Mouse (Mus musculus): ENCODE results near the gene Ccpg1. TPM values are rescaled to one million over a fixed set of nuclear protein-coding genes. Genes with fewer than 3 reads are reported as not detected.

Gene Ccpg1
- total and polyA plus RNA-seq, 3 experiments = 15.5 to 108 (median 86.5) TPM

- no peak overlapping the region for H3K27ac ChIP-seq
- H3K36me3 ChIP-seq (ENCODE audit: control insufficient read depth, insufficient read depth, low read length) = no peaks in the 10 kb centered on the region
- 12% methylated on average over 4 of the region's 4 CpGs for WGBS
- peaks cover 1% of the 10 kb centered on the region; the same call in 1 of the 2 replicates for H3K4me1 ChIP-seq (ENCODE audit: control insufficient read depth, insufficient read depth, low read length)
- H3K79me2 ChIP-seq (replicated peaks; ENCODE audit: control insufficient read depth, insufficient read depth, low read length) = no peaks in the 10 kb centered on the region
- intact Hi-C loops (cut with DNase I) = no loop called here
- H3K9ac ChIP-seq (ENCODE audit: low read depth, low read length) = no peak overlapping the region
- DNase-seq = no peak
- H3K27me3 ChIP-seq (ENCODE audit: control insufficient read depth, insufficient read depth, low read length) = no peaks in the 10 kb centered on the region
- TF ChIP-seq POLR2A (IDR thresholded peaks at IDR 0.05; ENCODE audit: insufficient read depth, low read depth, low read length) = no peak
- no peak for TF ChIP-seq CTCF (IDR thresholded peaks at IDR 0.05)
- no peak for TF ChIP-seq EP300 (IDR thresholded peaks at IDR 0.05; ENCODE audit: insufficient read depth, low read depth, low read length)
- H3K4me3 ChIP-seq = no peak overlapping the region
These were observed 63.7 kb downstream of the Ccpg1 start for GRCm38 (mm10) chr9:73048927-73049326.

- WGBS = 44% methylated on average over 5 of the region's 5 CpGs
These were observed 64.6 kb downstream of the Ccpg1 start for GRCm38 (mm10) chr9:73049833-73050232.

GRCm38 (mm10) chr9:73050606-73051005, 65.4 kb downstream of the Ccpg1 start:
- DNase-seq = no peak
- no peak for TF ChIP-seq CTCF (IDR thresholded peaks at IDR 0.05)
- no peak for TF ChIP-seq POLR2A (IDR thresholded peaks at IDR 0.05; ENCODE audit: insufficient read depth, low read depth, low read length)
- no peak for TF ChIP-seq EP300 (IDR thresholded peaks at IDR 0.05; ENCODE audit: insufficient read depth, low read depth, low read length)
- Histone ChIP-seq H3K36me3 (ENCODE audit: control insufficient read depth, insufficient read depth, low read length) (no peaks in the 10 kb centered on the region), H3K4me1 (ENCODE audit: control insufficient read depth, insufficient read depth, low read length) (peaks cover 5% of the 10 kb centered on the region), H3K9ac (ENCODE audit: low read depth, low read length) (no peak overlapping the region), H3K27me3 (ENCODE audit: control insufficient read depth, insufficient read depth, low read length) (no peaks in the 10 kb centered on the region), H3K4me3 (no peak overlapping the region), H3K79me2 (replicated peaks; ENCODE audit: control insufficient read depth, insufficient read depth, low read length) (no peaks in the 10 kb centered on the region), H3K27ac (no peak overlapping the region)
- intact Hi-C loops (cut with DNase I) = no loop called here
- 62% methylated on average over 8 of the region's 8 CpGs for WGBS

More at GRCm38 (mm10) chr9:73049833-73050232, 64.6 kb downstream of the Ccpg1 start:
- Histone ChIP-seq H3K4me1 (ENCODE audit: control insufficient read depth, insufficient read depth, low read length) (peaks cover 2% of the 10 kb centered on the region; the same call in 1 of the 2 replicates), H3K27ac (no peak overlapping the region), H3K4me3 (no peak overlapping the region), H3K79me2 (replicated peaks; ENCODE audit: control insufficient read depth, insufficient read depth, low read length) (no peaks in the 10 kb centered on the region), H3K27me3 (ENCODE audit: control insufficient read depth, insufficient read depth, low read length) (no peaks in the 10 kb centered on the region), H3K9ac (ENCODE audit: low read depth, low read length) (no peak overlapping the region), H3K36me3 (ENCODE audit: control insufficient read depth, insufficient read depth, low read length) (no peaks in the 10 kb centered on the region)
- intact Hi-C loops (cut with DNase I) = no loop called here
- no peak for DNase-seq
- no peak for TF ChIP-seq EP300 (IDR thresholded peaks at IDR 0.05; ENCODE audit: insufficient read depth, low read depth, low read length)
- TF ChIP-seq POLR2A (IDR thresholded peaks at IDR 0.05; ENCODE audit: insufficient read depth, low read depth, low read length) = no peak
- TF ChIP-seq CTCF (IDR thresholded peaks at IDR 0.05) = no peak

- Histone ChIP-seq H3K4me1 (ENCODE audit: control insufficient read depth, insufficient read depth, low read length) (peaks cover 7% of the 10 kb centered on the region), H3K9ac (ENCODE audit: low read depth, low read length) (peak overlapping the region; percentile 37; the same call in 1 of the 2 replicates), H3K79me2 (replicated peaks; ENCODE audit: control insufficient read depth, insufficient read depth, low read length) (no peaks in the 10 kb centered on the region), H3K36me3 (ENCODE audit: control insufficient read depth, insufficient read depth, low read length) (no peaks in the 10 kb centered on the region), H3K4me3 (no peak overlapping the region), H3K27me3 (ENCODE audit: control insufficient read depth, insufficient read depth, low read length) (no peaks in the 10 kb centered on the region), H3K27ac (peak overlapping the region; percentile 41)
- intact Hi-C loops (cut with DNase I) = no loop called here
- no peak for TF ChIP-seq CTCF (IDR thresholded peaks at IDR 0.05)
- no peak for TF ChIP-seq POLR2A (IDR thresholded peaks at IDR 0.05; ENCODE audit: insufficient read depth, low read depth, low read length)
- TF ChIP-seq EP300 (IDR thresholded peaks at IDR 0.05; ENCODE audit: insufficient read depth, low read depth, low read length) = peak; percentile 85
- peak in 1 of 2 experiments; percentile 29 for DNase-seq
- WGBS = 43% methylated on average over 10 of the region's 10 CpGs
These were observed 70.2 kb downstream of the Ccpg1 start for GRCm38 (mm10) chr9:73055441-73055911.

- H3K9ac ChIP-seq (ENCODE audit: low read depth, low read length) = no peak overlapping the region
- peaks cover 7% of the 10 kb centered on the region for H3K4me1 ChIP-seq (ENCODE audit: control insufficient read depth, insufficient read depth, low read length)
- no peak for DNase-seq
- H3K27ac ChIP-seq = no peak overlapping the region
- no peaks in the 10 kb centered on the region for H3K79me2 ChIP-seq (replicated peaks; ENCODE audit: control insufficient read depth, insufficient read depth, low read length)
- WGBS = 84% methylated on average over 4 of the region's 4 CpGs
- H3K27me3 ChIP-seq (ENCODE audit: control insufficient read depth, insufficient read depth, low read length) = no peaks in the 10 kb centered on the region
- no peaks in the 10 kb centered on the region for H3K36me3 ChIP-seq (ENCODE audit: control insufficient read depth, insufficient read depth, low read length)
- no peak overlapping the region for H3K4me3 ChIP-seq
- intact Hi-C loops (cut with DNase I) = no loop called here
- TF ChIP-seq CTCF (IDR thresholded peaks at IDR 0.05) (no peak), EP300 (IDR thresholded peaks at IDR 0.05; ENCODE audit: insufficient read depth, low read depth, low read length) (no peak), POLR2A (IDR thresholded peaks at IDR 0.05; ENCODE audit: insufficient read depth, low read depth, low read length) (no peak)
These were observed 74.0 kb downstream of the Ccpg1 start for GRCm38 (mm10) chr9:73059224-73059623.

- DNase-seq = no peak
- no peak overlapping the region for H3K4me3 ChIP-seq
- H3K9ac ChIP-seq (ENCODE audit: low read depth, low read length) = no peak overlapping the region
- intact Hi-C loops (cut with DNase I) = no loop called here
- H3K36me3 ChIP-seq (ENCODE audit: control insufficient read depth, insufficient read depth, low read length) = no peaks in the 10 kb centered on the region
- H3K27ac ChIP-seq = no peak overlapping the region
- H3K27me3 ChIP-seq (ENCODE audit: control insufficient read depth, insufficient read depth, low read length) = no peaks in the 10 kb centered on the region
- WGBS = 50% methylated on average over 15 of the region's 15 CpGs
- no peaks in the 10 kb centered on the region for H3K79me2 ChIP-seq (replicated peaks; ENCODE audit: control insufficient read depth, insufficient read depth, low read length)
- peaks cover 3% of the 10 kb centered on the region for H3K4me1 ChIP-seq (ENCODE audit: control insufficient read depth, insufficient read depth, low read length)
- TF ChIP-seq EP300 (IDR thresholded peaks at IDR 0.05; ENCODE audit: insufficient read depth, low read depth, low read length) (no peak), CTCF (IDR thresholded peaks at IDR 0.05) (no peak), POLR2A (IDR thresholded peaks at IDR 0.05; ENCODE audit: insufficient read depth, low read depth, low read length) (no peak)
These were observed 78.5 kb downstream of the Ccpg1 start for GRCm38 (mm10) chr9:73063621-73064290.

Small RNAs within 50 kb of the gene (microRNA-seq; reads per million reads assigned to microRNA genes)
- gene Gm27353 = 0 reads per million in 2 experiments

Other genes with a start within 250 kb of the Ccpg1 start
- under 1 TPM; 0.02 to 0.05 TPM for gene Prtg, start 178.6 kb upstream of the Ccpg1 start, total RNA-seq (2021)
- 0.12 and 0.27 TPM in 2 replicates for gene Prtg, start 178.6 kb upstream of the Ccpg1 start, polyA plus RNA-seq (2012; rRNA removed)
- 10 to 100 TPM; 13.6 to 16.0 TPM for gene Pygo1, start 59.8 kb upstream of the Ccpg1 start, total RNA-seq (2021)
- gene Pygo1, start 59.8 kb upstream of the Ccpg1 start, polyA plus RNA-seq (2012; rRNA removed) = 3.3 and 7.3 TPM in 2 replicates
- under 1 TPM; 0.18 to 0.52 TPM for gene Dyx1c1, start 26.6 kb upstream of the Ccpg1 start, total RNA-seq (2021)
- 0.39 and 0.59 TPM in 2 replicates for gene Dyx1c1, start 26.6 kb upstream of the Ccpg1 start, polyA plus RNA-seq (2012; rRNA removed)
- gene Gm44503, start 26.6 kb upstream of the Ccpg1 start, total RNA-seq (2021) = under 1 TPM; 0.31 to 0.34 TPM
- gene Gm44503, start 26.6 kb upstream of the Ccpg1 start, polyA plus RNA-seq (2012; rRNA removed) = not detected in 2 replicates
- gene Ccpg1os, start within 50 bp of the Ccpg1 start, total RNA-seq (2021) = 1 to 10 TPM; 6.1 to 8.3 TPM
- 7.5 and 10.1 TPM in 2 replicates for gene Ccpg1os, start within 50 bp of the Ccpg1 start, polyA plus RNA-seq (2012; rRNA removed)
- 1 to 10 TPM; 1.6 to 2.2 TPM for gene Pigb, start 54.9 kb downstream of the Ccpg1 start, total RNA-seq (2021)
- 4.5 and 6.1 TPM in 2 replicates for gene Pigb, start 54.9 kb downstream of the Ccpg1 start, polyA plus RNA-seq (2012; rRNA removed)
- gene Rab27a, start 59.4 kb downstream of the Ccpg1 start, total RNA-seq (2021) = 1 to 10 TPM; 4.5 to 5.6 TPM
- 2.3 TPM in 2 replicates for gene Rab27a, start 59.4 kb downstream of the Ccpg1 start, polyA plus RNA-seq (2012; rRNA removed)
- gene Khdc3, start 116.4 kb downstream of the Ccpg1 start, total RNA-seq (2021) = not detected
- not detected in 2 replicates for gene Khdc3, start 116.4 kb downstream of the Ccpg1 start, polyA plus RNA-seq (2012; rRNA removed)
- gene Gm20509, start 117.0 kb downstream of the Ccpg1 start, total RNA-seq (2021) = not detected
- gene Gm20509, start 117.0 kb downstream of the Ccpg1 start, polyA plus RNA-seq (2012; rRNA removed) = not detected in 2 replicates
- 10 to 100 TPM; 50.1 to 51.7 TPM for gene Rsl24d1, start 128.0 kb downstream of the Ccpg1 start, total RNA-seq (2021)
- 25.3 and 48.6 TPM in 2 replicates for gene Rsl24d1, start 128.0 kb downstream of the Ccpg1 start, polyA plus RNA-seq (2012; rRNA removed)

Measured in heart, adult 2 months (tissue).